Mouse (Mus musculus) MEL (cell line): ENCODE results near the gene Tpsb2.

Experiments
- CTCF ChIP-seq, 3 experiments: IDR thresholded peaks in 2 of 3; conservative IDR thresholded peaks in 1 of 3; 2 replicates each; pipeline ENCODE4 v1.5.1; 2011 to 2012; ENCODE audit warnings: low read length in 3 of 3, low read depth in 2 of 3, mild to moderate bottlenecking in 2 of 3, improper control_type of control experiment in 1 of 3, inconsistent platforms in 1 of 3, mixed read lengths in 1 of 3, moderate library complexity in 1 of 3; ENCODE audit not compliant: control insufficient read depth in 1 of 3, insufficient read depth in 1 of 3, poor library complexity in 1 of 3, severe bottlenecking in 1 of 3
- MAX ChIP-seq: IDR thresholded peaks from 2 replicates; pipeline ENCODE4 v1.6.1; 2011; ENCODE audit warnings: low read length, improper control_type of control experiment
- MAZ ChIP-seq: IDR thresholded peaks from 2 replicates; pipeline ENCODE4 v1.6.1; 2012; ENCODE audit warnings: low read depth, mild to moderate bottlenecking, inconsistent platforms, low read length, improper control_type of control experiment
- MXI1 ChIP-seq: IDR thresholded peaks from 2 replicates; pipeline ENCODE4 v1.6.1; 2011; ENCODE audit warnings: mild to moderate bottlenecking, low read depth, low read length, improper control_type of control experiment
- POLR2A ChIP-seq, 2 experiments: IDR thresholded peaks; 2 replicates each; pipeline ENCODE4 v1.6.1; 2011 to 2012; ENCODE audit warnings: low read length in 2 of 2, mild to moderate bottlenecking in 2 of 2, control low read depth in 1 of 2, improper control_type of control experiment in 1 of 2, low read depth in 1 of 2, moderate library complexity in 1 of 2; ENCODE audit not compliant: control insufficient read depth in 1 of 2, insufficient read depth in 1 of 2, poor library complexity in 1 of 2
- RCOR1 ChIP-seq: IDR thresholded peaks from 2 replicates; pipeline ENCODE4 v1.6.1; 2012; ENCODE audit warnings: low read depth, mild to moderate bottlenecking, inconsistent platforms, low read length, improper control_type of control experiment
- TBP ChIP-seq: IDR thresholded peaks from 2 replicates; pipeline ENCODE4 v1.8.0; 2011; ENCODE audit warnings: low read depth, low read length, improper control_type of control experiment

DNA sequence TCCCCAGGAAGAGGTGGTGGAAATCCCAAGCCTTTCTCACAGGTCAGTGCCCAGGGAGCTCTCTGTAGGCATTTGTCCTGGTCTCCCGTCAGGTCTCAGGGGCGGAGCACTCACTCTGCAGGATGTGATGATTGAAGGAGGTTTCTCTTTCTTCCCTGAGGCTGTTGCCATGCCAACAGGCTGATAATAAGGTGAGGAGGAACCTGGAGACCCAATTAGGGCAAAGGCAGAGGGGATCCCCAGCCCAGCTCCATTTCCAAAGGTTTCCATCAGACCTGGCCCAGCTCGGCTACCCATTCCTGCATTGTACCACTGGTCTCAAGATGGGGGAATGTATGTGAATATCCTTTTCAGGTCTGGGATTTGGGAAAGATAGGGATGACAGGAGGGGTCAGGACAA lies 38.1 kb downstream of the Tpsb2 start:
- no peak for TF ChIP-seq MAZ
- TF ChIP-seq TBP = no peak
- TF ChIP-seq MAX = no peak
- TF ChIP-seq POLR2A (IDR thresholded peaks at IDR 0.05; ENCODE audit: control insufficient read depth in 1 of 2, insufficient read depth in 1 of 2, low read depth in 1 of 2, low read length in 2 of 2, poor library complexity in 1 of 2) = no peak
- TF ChIP-seq CTCF (IDR thresholded peaks at IDR 0.05 in 2 of 3, conservative IDR thresholded peaks at IDR 0.05 in 1 of 3; ENCODE audit: control insufficient read depth in 1 of 3, insufficient read depth in 1 of 3, low read depth in 2 of 3, low read length in 3 of 3, poor library complexity in 1 of 3, severe bottlenecking in 1 of 3) = no peak
- TF ChIP-seq MXI1 = no peak
- no peak for TF ChIP-seq RCOR1
